Mouse (Mus musculus): ENCODE measurements around the gene Fbxl4. TPM values are rescaled to one million over a fixed set of nuclear protein-coding genes. Genes with fewer than 3 reads are reported as not detected.

Gene Fbxl4
- polyA plus RNA-seq, 1 experiment from 2014 or later = 11.4 TPM

DNA sequence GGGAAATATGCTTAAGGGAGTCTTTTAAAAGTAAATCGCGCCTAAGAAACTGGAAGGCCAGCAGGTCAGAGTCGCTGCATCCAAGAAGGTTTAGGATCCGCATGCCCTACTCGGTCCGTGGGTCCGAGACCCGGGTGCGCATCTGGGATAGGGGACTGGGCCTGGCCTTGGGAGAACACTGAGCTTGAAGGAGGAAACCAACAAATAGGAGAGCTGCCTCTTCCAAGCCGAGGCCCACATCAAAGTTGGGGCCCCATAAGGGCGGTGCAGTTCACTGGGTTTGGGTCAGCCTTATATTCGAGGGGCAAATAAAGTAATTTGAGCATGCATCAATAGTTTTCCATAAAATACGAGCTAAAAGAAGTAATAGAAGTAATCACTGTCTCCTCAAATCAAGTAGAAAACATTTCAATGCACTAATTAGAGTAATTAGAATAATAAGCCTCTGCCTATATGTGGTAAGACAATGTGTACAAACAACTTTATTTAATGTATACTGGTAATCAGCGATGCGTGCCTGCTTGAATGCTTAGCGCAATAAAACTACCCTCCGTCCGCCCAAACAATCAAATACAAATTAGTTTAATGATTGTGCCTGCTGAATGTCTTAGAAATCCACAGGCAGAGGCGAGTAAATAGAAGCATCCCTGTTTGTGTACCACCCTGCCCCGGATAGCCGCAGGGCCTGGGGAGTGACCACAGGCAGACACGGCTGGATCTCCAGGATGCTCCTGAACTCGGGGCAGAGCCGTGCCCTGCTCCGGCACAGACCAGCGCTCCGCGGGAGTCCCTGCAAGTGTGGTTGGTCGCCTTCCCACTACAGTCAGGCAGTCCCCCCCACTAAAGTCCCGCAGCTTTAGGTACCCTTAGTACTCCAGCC, 121.4 kb downstream of the Fbxl4 start:
- H3K4me1 ChIP-seq = peaks cover 46% of the 10 kb centered on the region
- peak overlapping the region; percentile 97 for H3K4me3 ChIP-seq
- H3K27me3 ChIP-seq = 0 out of 2 replicates have a peak, but pooled peaks cover 3% of the 10 kb centered on the region
- H3K27ac ChIP-seq (replicated peaks) = peak overlapping the region; percentile 89
- H3K36me3 ChIP-seq = no peaks in the 10 kb centered on the region
- no peaks in the 10 kb centered on the region for H3K9me3 ChIP-seq
- ATAC-seq (replicated peaks) = peak; percentile 44
- H3K4me2 ChIP-seq (replicated peaks) = peak overlapping the region; percentile 63
- H3K9ac ChIP-seq (replicated peaks) = peak overlapping the region; percentile 47
- WGBS = 2% methylated on average over 30 of the region's 30 CpGs

GRCm38 (mm10) chr4:22479368-22480090, 122.2 kb downstream of the Fbxl4 start:
- peak overlapping the region; percentile 63 for H3K4me2 ChIP-seq (replicated peaks)
- peak overlapping the region; percentile 89 for H3K27ac ChIP-seq (replicated peaks)
- peaks cover 46% of the 10 kb centered on the region for H3K4me1 ChIP-seq
- 4% methylated on average over 28 of the region's 28 CpGs for WGBS
- no peaks in the 10 kb centered on the region for H3K36me3 ChIP-seq
- H3K9ac ChIP-seq (replicated peaks) = peak overlapping the region; percentile 47
- ATAC-seq (replicated peaks) = peak; percentile 26; the same call in 1 of the 2 replicates
- peak overlapping the region; percentile 97 for H3K4me3 ChIP-seq
- H3K27me3 ChIP-seq = 0 out of 2 replicates have a peak, but pooled peaks cover 3% of the 10 kb centered on the region
- no peaks in the 10 kb centered on the region for H3K9me3 ChIP-seq

DNA sequence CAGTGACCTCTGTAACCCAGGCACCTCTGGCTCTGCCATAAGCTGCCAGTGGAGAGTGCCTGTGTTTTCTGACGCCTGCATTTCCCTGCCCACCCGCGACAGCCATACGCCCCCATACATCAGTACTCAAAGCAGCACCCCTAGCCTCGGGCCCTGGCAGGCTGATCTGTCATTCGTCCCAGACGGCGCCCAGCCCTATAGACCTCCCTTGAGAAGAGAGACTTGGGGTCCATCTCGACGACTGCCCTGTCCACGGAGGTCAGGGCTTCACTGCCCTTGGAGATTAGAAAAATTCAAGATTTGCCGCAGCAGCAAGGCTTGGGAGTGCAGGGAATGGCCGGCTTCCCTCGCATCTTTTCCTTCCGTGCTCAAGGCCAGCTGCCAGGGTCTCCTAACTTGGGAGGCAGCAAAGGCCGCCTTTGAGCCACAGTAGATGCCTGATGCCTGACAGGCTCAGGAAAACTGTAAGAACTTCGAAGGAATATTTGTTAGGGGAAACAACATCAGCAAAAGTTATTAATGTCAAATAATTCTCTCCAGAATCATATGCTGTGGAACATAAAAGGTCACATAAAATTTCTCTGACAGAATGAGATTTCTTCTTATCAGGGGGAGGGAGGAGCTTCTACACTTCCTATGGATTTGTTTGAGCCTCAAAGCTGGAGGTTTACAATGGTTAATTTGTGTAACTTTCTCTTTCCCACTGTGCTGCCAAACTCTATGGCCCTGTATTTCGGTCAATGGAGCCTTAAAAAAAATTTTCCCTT, 122.9 kb downstream of the Fbxl4 start:
- Histone ChIP-seq H3K36me3 (no peaks in the 10 kb centered on the region), H3K4me3 (peak overlapping the region; percentile 97), H3K27me3 (0 out of 2 replicates have a peak, but pooled peaks cover 3% of the 10 kb centered on the region), H3K27ac (replicated peaks) (peak overlapping the region; percentile 89), H3K9me3 (no peaks in the 10 kb centered on the region), H3K4me1 (peaks cover 46% of the 10 kb centered on the region), H3K4me2 (replicated peaks) (peak overlapping the region; percentile 63), H3K9ac (replicated peaks) (peak overlapping the region; percentile 37)
- no peak for ATAC-seq (replicated peaks)
- 8% methylated on average over 18 of the region's 18 CpGs for WGBS

DNA sequence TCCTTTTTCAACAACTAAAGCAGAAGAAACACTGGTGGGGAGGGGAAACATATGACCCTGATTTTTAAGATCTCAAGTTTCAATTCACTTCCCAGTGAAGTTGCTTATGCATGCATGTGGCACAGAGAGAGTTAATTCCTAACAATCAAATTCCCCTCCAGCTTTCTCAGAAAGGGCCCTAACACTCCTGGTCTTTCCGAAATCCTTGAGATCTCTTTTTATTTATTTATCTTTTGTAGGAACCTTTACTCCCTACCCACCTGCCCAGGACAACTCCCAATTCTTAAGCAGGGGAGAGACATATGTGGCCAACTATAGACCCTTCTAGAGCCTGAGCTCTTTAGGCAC, 123.5 kb downstream of the Fbxl4 start:
- peak overlapping the region; percentile 89 for H3K27ac ChIP-seq (replicated peaks)
- 18% methylated on average over 1 of the region's 1 CpGs for WGBS
- H3K36me3 ChIP-seq = no peaks in the 10 kb centered on the region
- H3K27me3 ChIP-seq = 0 out of 2 replicates have a peak, but pooled peaks cover 3% of the 10 kb centered on the region
- peaks cover 46% of the 10 kb centered on the region for H3K4me1 ChIP-seq
- peak overlapping the region; percentile 97 for H3K4me3 ChIP-seq
- peak overlapping the region; percentile 37 for H3K9ac ChIP-seq (replicated peaks)
- no peak for ATAC-seq (replicated peaks)
- H3K4me2 ChIP-seq (replicated peaks) = peak overlapping the region; percentile 63
- no peaks in the 10 kb centered on the region for H3K9me3 ChIP-seq

GRCm38 (mm10) chr4:22482118-22482517, 124.8 kb downstream of the Fbxl4 start:
- Histone ChIP-seq H3K27me3 (no peaks in the 10 kb centered on the region), H3K9me3 (no peaks in the 10 kb centered on the region), H3K4me2 (replicated peaks) (peak overlapping the region; percentile 63), H3K9ac (replicated peaks) (no peak overlapping the region), H3K4me1 (peaks cover 47% of the 10 kb centered on the region), H3K36me3 (no peaks in the 10 kb centered on the region), H3K27ac (replicated peaks) (no peak overlapping the region), H3K4me3 (peak overlapping the region; percentile 97)
- ATAC-seq (replicated peaks) = no peak
- WGBS = 52% methylated on average over 2 of the region's 2 CpGs

DNA sequence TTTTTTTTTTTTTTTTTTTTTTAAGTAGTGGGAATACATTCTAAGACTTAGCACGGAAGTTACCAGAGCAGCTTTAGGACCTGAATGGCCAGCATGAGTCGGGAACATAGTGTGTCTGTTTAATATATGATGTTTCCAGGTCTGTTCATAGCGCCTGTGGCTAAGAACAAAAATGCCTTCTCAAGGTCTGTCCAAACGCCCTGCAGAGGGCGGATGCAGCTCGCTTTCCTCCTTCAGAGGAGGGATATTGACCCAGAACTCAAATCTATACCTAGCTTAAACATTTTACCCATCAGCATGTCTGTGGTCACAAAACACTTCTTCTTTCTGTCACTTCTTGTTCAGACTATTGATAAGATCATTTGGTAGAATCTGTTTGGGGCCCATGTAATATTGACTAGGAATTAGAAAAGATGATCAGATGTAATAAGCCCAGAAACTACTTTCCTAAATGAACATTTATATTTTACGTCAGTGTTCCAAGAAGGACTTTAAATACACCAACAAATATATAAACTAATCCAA, 125.5 kb downstream of the Fbxl4 start:
- H3K27me3 ChIP-seq = no peaks in the 10 kb centered on the region
- 22% methylated on average over 7 of the region's 7 CpGs for WGBS
- H3K4me1 ChIP-seq = peaks cover 44% of the 10 kb centered on the region
- H3K9ac ChIP-seq (replicated peaks) = peak overlapping the region; percentile 43
- H3K4me3 ChIP-seq = peak overlapping the region; percentile 97
- H3K27ac ChIP-seq (replicated peaks) = no peak overlapping the region
- no peaks in the 10 kb centered on the region for H3K36me3 ChIP-seq
- ATAC-seq (replicated peaks) = no peak
- no peaks in the 10 kb centered on the region for H3K9me3 ChIP-seq
- H3K4me2 ChIP-seq (replicated peaks) = peak overlapping the region; percentile 63

DNA sequence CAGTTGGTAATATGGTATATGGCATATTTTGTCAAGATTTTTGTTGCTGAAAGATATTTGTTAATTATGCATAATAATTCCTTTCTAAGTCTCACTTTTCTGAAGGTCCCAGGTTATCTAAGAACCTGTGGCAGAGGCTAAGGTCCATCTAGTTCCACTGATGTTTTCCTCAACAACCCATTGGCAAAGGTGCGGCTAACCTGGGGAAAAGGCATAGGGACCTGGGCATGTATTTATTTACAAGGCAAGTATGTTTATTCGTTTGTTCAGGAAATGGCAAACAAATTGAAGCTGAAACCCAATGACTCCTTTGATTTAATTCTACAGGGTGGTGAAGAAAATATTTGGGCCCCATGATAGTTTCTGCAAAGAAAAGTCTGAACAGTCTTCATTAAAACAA, 126.2 kb downstream of the Fbxl4 start:
- no peak for ATAC-seq (replicated peaks)
- no peak overlapping the region for H3K27ac ChIP-seq (replicated peaks)
- no peaks in the 10 kb centered on the region for H3K27me3 ChIP-seq
- peak overlapping the region; percentile 97 for H3K4me3 ChIP-seq
- peak overlapping the region; percentile 43 for H3K9ac ChIP-seq (replicated peaks)
- H3K36me3 ChIP-seq = no peaks in the 10 kb centered on the region
- 32% methylated on average over 2 of the region's 2 CpGs for WGBS
- peaks cover 38% of the 10 kb centered on the region for H3K4me1 ChIP-seq
- peak overlapping the region; percentile 63 for H3K4me2 ChIP-seq (replicated peaks)
- H3K9me3 ChIP-seq = no peaks in the 10 kb centered on the region

Other genes starting within 250 kb of the Fbxl4 start
- 45.6 and 52.8 TPM in 2 replicates for gene Pou3f2, start 130.8 kb downstream of the Fbxl4 start, polyA plus RNA-seq (2015; fragmentation: Nextera tagmentation; extraction: Ambion mirVana)